Mouse (Mus musculus) liver, postnatal 0 days (tissue): ENCODE measurements around the gene Glcci1.

Source experiments
- CTCF ChIP-seq: sonication (generic); IDR thresholded peaks from 2 replicates; pipeline ENCODE4 v1.5.1; 2016; ENCODE audit warnings: antibody characterized with exemption, low read depth
- EP300 ChIP-seq: IDR thresholded peaks from 2 replicates; pipeline ENCODE4 v1.6.1; 2016; ENCODE audit warnings: antibody characterized with exemption, low read depth, mild to moderate bottlenecking

GRCm38 (mm10) chr6:8492248-8492647 is 17.2 kb upstream of the Glcci1 start:
- TF ChIP-seq CTCF = no peak
- TF ChIP-seq EP300 = no peak
